Mouse (Mus musculus) lung, postnatal 0 days (tissue): ENCODE data around the gene Atp6v1e2. TPM values are rescaled to one million over a fixed set of nuclear protein-coding genes. Genes with fewer than 3 reads are reported as not detected.

ENCODE experiments used
- ATAC-seq: fragments of 200-750 bp; cut with Nextera tagmentation; 2 replicates; pipeline ENCODE4 v1.8.0; 2017; ENCODE audit warnings: moderate library complexity
- DNase-seq: peaks from one replicate; pipeline ENCODE4 v3.0.0-alpha.2; 2016; ENCODE audit warnings: low spot score
- H3K27ac ChIP-seq: fragments of 300-500 bp; sonication (generic); 2 replicates; pipeline ENCODE4 v1.5.1; 2014; ENCODE audit warnings: antibody characterized with exemption, mild to moderate bottlenecking, low read length, mixed read lengths
- H3K27me3 ChIP-seq: fragments of 300-500 bp; sonication (generic); replicated peaks from 2 replicates; pipeline ENCODE4 v1.6.1; 2014; ENCODE audit warnings: low read length, mixed read lengths; ENCODE audit not compliant: insufficient read depth
- H3K36me3 ChIP-seq: fragments of 300-500 bp; sonication (generic); 2 replicates; pipeline ENCODE4 v1.6.1; 2014; ENCODE audit warnings: low read length, mixed read lengths; ENCODE audit not compliant: insufficient read depth
- H3K4me1 ChIP-seq: fragments of 300-500 bp; sonication (generic); 2 replicates; pipeline ENCODE4 v1.6.1; 2014; ENCODE audit warnings: antibody characterized with exemption, low read depth, low read length, mixed read lengths; ENCODE audit not compliant: insufficient read depth
- H3K4me2 ChIP-seq: fragments of 300-500 bp; sonication (generic); replicated peaks from 2 replicates; pipeline ENCODE4 v1.6.1; 2014; ENCODE audit warnings: low read depth, mild to moderate bottlenecking, low read length, moderate library complexity, mixed read lengths
- H3K4me3 ChIP-seq: fragments of 300-500 bp; sonication (generic); 2 replicates; pipeline ENCODE4 v1.5.1; 2014; ENCODE audit warnings: low read depth, low read length
- H3K9ac ChIP-seq: fragments of 300-500 bp; sonication (generic); replicated peaks from 2 replicates; pipeline ENCODE4 v1.6.1; 2014; ENCODE audit warnings: low read depth, mild to moderate bottlenecking
- H3K9me3 ChIP-seq: fragments of 300-500 bp; sonication (generic); 2 replicates; pipeline ENCODE4 v1.6.1; 2016; ENCODE audit warnings: low read length, mixed read lengths
- CTCF ChIP-seq: IDR thresholded peaks from 2 replicates; pipeline ENCODE4 v1.5.1; 2016; ENCODE audit warnings: antibody characterized with exemption, mild to moderate bottlenecking
- EP300 ChIP-seq: IDR thresholded peaks from 2 replicates; pipeline ENCODE4 v1.6.1; 2016; ENCODE audit warnings: antibody characterized with exemption, mild to moderate bottlenecking, control low read depth
- WGBS: fragments of 180-500 bp; shearing (Covaris S2); extraction: QIAGEN DNeasy Blood & Tissue Kit; methylation state at CpG from one replicate; pipeline ENCODE4 v1.1.7; 2014; 5-methylcytosine and 5-hydroxymethylcytosine counted together
- polyA plus RNA-seq: library from polyadenylated mRNA; unstranded; fragments of >200 nt; fragmentation: Nextera tagmentation; extraction: Ambion mirVana; gene quantifications from 2 replicates; pipeline ENCODE4 v1.2.1, GENCODE M21; 2015

The Atp6v1e2 gene
- polyA plus RNA-seq, 1 experiment from 2014 or later = not detected

DNA sequence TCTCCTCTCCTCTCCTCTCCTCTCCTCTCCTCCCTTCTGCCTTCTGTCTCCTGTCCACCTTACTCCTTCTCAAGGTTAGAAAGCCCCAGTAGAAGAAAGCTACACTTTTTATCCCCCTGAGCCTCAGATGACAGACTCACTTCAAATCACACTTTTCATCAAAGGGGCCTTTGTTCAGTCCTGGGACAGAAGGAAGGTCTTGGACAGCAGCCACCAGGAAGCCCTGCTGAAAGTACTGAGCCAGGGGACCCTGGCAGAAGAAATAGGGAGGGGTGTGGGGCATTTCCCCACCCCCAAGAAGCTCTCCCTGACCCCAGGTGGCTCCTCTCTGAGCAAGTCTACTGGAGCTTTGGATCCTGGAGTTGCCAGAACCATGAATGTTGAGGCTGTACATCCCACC, 17.7 kb downstream of the Atp6v1e2 start:
- no peak overlapping the region for H3K27ac ChIP-seq
- no peaks in the 10 kb centered on the region for H3K36me3 ChIP-seq
- TF ChIP-seq EP300 = no peak
- TF ChIP-seq CTCF = no peak
- H3K4me2 ChIP-seq = no peak overlapping the region
- H3K27me3 ChIP-seq = no peaks in the 10 kb centered on the region
- H3K9ac ChIP-seq = no peak overlapping the region
- DNase-seq (no peak), ATAC-seq (no peak)
- no peak overlapping the region for H3K4me3 ChIP-seq
- no peaks in the 10 kb centered on the region for H3K4me1 ChIP-seq
- H3K9me3 ChIP-seq = no peaks in the 10 kb centered on the region

DNA sequence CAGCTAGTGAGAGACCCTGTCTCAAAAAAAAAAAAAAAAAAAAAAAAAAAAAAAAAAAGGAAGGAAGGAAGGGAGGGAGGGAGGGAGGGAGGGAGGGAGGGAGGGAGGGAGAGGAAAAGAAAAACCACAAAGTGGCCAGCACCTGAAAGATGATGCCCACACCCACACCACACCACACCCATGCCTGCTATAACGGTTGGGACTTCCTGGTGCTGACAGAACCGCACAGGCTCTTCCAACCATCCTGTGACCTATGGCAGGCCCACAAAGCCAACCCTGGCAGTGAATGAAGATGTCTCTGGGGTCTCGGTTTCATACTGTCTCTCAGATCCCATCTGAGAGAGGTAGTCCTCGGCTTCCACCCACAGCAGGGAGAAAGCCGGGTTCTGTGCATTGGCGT, 18.3 kb downstream of the Atp6v1e2 start:
- Histone ChIP-seq H3K9me3 (no peaks in the 10 kb centered on the region), H3K27ac (no peak overlapping the region), H3K9ac (no peak overlapping the region), H3K36me3 (no peaks in the 10 kb centered on the region), H3K4me2 (no peak overlapping the region), H3K4me1 (no peaks in the 10 kb centered on the region), H3K27me3 (no peaks in the 10 kb centered on the region), H3K4me3 (no peak overlapping the region)
- no peak for DNase-seq
- TF ChIP-seq CTCF (no peak), EP300 (no peak)
- WGBS = 69% methylated on average over 6 of the region's 6 CpGs
- ATAC-seq = no peak

DNA sequence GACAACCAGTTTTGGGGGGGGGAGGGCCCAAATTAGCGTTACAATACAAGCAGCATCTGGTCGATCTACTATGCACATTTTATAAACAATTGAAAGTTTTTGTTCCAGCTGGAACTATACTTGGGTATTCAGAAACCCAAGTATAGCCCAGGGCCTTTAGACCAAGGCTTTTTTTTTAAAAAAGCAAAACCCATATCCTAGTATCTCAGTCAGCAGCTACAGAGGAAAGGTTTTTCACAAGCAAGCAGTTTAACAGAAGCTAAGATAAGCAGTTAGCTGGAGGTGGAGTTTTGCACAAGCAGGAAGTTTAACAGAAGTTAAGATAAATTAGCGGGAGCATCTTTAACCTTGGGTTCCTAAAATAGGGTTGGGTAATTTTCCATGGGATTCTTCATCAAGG, 20.9 kb downstream of the Atp6v1e2 start:
- H3K27ac ChIP-seq = no peak overlapping the region
- H3K9me3 ChIP-seq = no peaks in the 10 kb centered on the region
- H3K4me1 ChIP-seq = no peaks in the 10 kb centered on the region
- H3K36me3 ChIP-seq = no peaks in the 10 kb centered on the region
- no peak overlapping the region for H3K9ac ChIP-seq
- no peaks in the 10 kb centered on the region for H3K27me3 ChIP-seq
- DNase-seq = no peak
- ATAC-seq = no peak
- no peak overlapping the region for H3K4me2 ChIP-seq
- TF ChIP-seq EP300 = no peak
- TF ChIP-seq CTCF = no peak
- H3K4me3 ChIP-seq = no peak overlapping the region
- WGBS = 83% methylated on average over 3 of the region's 3 CpGs

DNA sequence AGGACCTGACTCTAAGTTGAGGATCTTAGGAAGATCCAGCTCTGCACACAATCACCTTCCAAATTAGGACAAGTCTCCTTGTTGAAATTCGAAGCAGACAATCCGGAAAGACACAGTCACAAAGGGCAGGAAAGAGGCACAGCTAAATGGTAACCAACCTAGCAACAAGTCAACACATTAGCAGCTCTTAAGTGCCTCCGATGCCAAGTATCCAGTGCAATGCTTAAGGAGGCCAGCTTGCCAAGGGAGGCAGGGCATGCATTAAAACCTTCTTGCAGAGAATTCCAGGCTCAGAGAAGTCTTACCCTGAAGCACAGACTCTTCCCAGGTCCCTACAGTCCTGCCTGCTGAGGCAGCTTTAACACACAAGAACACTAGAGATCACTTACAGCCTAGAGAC, 23.0 kb downstream of the Atp6v1e2 start:
- Histone ChIP-seq H3K4me1 (no peaks in the 10 kb centered on the region), H3K36me3 (no peaks in the 10 kb centered on the region), H3K9ac (no peak overlapping the region), H3K27ac (no peak overlapping the region), H3K4me3 (no peak overlapping the region), H3K27me3 (no peaks in the 10 kb centered on the region), H3K9me3 (no peaks in the 10 kb centered on the region), H3K4me2 (no peak overlapping the region)
- WGBS = 54% methylated on average over 3 of the region's 3 CpGs
- TF ChIP-seq CTCF (no peak), EP300 (no peak)
- peak; percentile 26 for DNase-seq
- no peak for ATAC-seq

DNA sequence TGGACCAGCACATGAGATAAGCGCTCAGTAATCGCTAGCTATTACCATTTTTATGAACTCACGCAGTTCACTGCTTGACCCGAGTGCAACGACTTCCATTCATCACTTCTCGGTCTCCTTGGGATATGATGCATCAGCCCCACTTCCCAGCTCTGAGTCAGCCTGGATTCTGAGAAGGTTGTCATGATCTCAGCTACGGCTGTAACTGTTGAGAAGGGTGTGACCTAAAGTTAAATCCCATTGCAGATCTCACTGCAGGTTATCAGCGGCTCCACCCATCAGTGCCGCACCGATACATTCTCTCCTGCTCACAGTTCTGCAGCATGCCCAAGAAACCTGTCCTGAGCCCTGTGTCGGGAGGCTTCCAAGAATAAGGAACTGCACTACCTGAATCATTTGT, 28.0 kb downstream of the Atp6v1e2 start:
- no peak overlapping the region for H3K27ac ChIP-seq
- TF ChIP-seq CTCF = no peak
- no peak for TF ChIP-seq EP300
- no peaks in the 10 kb centered on the region for H3K27me3 ChIP-seq
- no peak for ATAC-seq
- H3K9me3 ChIP-seq = no peaks in the 10 kb centered on the region
- no peak overlapping the region for H3K9ac ChIP-seq
- no peaks in the 10 kb centered on the region for H3K4me1 ChIP-seq
- DNase-seq = no peak
- H3K4me3 ChIP-seq = no peak overlapping the region
- 75% methylated on average over 11 of the region's 11 CpGs for WGBS
- H3K36me3 ChIP-seq = no peaks in the 10 kb centered on the region
- H3K4me2 ChIP-seq = no peak overlapping the region

DNA sequence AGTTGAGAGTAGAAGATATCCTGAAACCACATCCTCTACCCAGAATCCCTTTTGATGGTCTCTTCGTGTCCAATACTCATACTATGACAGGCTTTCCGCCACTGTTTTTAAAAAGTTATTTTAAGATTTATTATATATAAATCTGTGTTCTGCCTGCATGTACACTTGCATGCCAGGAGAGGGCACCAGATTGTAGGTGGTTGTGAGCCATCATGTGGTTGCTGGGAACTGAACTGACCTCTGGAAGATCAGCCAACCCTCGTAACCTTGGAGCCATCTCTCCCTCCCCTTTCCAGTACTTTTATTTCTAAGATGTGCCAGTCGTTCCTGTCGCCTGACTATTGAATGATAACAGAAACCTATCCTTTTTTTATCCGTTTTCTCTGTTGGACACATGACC, 28.9 kb downstream of the Atp6v1e2 start:
- H3K36me3 ChIP-seq = no peaks in the 10 kb centered on the region
- H3K9me3 ChIP-seq = no peaks in the 10 kb centered on the region
- no peaks in the 10 kb centered on the region for H3K27me3 ChIP-seq
- no peaks in the 10 kb centered on the region for H3K4me1 ChIP-seq
- DNase-seq = peak; percentile 49
- no peak for ATAC-seq
- peak; percentile 74 for TF ChIP-seq CTCF
- no peak for TF ChIP-seq EP300
- H3K4me2 ChIP-seq = no peak overlapping the region
- 61% methylated on average over 6 of the region's 6 CpGs for WGBS
- no peak overlapping the region for H3K9ac ChIP-seq
- H3K4me3 ChIP-seq = no peak overlapping the region
- no peak overlapping the region for H3K27ac ChIP-seq

DNA sequence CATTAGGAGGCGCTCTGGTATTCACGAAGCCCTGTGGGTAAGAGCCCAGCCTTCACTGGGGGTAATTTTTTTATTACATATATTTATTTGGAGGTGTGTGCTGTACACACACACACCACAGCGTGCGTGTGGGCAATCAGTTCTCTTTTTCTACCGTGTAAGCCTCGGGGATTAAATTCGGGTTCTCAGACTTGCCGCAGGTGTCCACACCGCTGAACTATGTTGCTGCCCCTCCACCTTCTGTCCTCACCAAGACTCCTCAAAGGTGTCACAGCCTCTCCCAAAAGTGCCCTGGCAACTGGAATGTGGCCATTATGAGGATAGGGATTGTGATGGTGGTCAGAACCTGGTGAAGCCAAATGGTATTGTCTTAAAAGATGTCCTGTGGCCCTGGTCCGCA, 30.6 kb downstream of the Atp6v1e2 start, which contains the start of gene Tmem247:
Gene Tmem247, plus strand, starts transcription at position 301 of the 400 bp plus-strand sequence.
- no peak for ATAC-seq
- Histone ChIP-seq H3K27ac (no peak within 1 kb of the TSS), H3K36me3 (no peaks in the 10 kb centered on the region), H3K4me1 (no peaks in the 10 kb centered on the region), H3K9me3 (no peaks in the 10 kb centered on the region), H3K27me3 (no peaks in the 10 kb centered on the region), H3K4me2 (no peak within 1 kb of the TSS), H3K9ac (no peak within 1 kb of the TSS), H3K4me3 (no peak within 1 kb of the TSS)
- TF ChIP-seq EP300 (no peak), CTCF (no peak)
- DNase-seq = no peak
- WGBS = 91% methylated on average over 10 of the region's 10 CpGs
